Mouse (Mus musculus): Measurements from ENCODE around the gene Tcf25. TPM values are rescaled to one million over a fixed set of nuclear protein-coding genes. Genes with fewer than 3 reads are reported as not detected.

Gene Tcf25
- 36.4 and 48.6 TPM in 2 replicates for total RNA-seq (2015; ENCODE audit: low replicate concordance)
- total RNA-seq (2017; ENCODE audit: low replicate concordance) = 27.2 and 70.3 TPM in 2 replicates

DNA sequence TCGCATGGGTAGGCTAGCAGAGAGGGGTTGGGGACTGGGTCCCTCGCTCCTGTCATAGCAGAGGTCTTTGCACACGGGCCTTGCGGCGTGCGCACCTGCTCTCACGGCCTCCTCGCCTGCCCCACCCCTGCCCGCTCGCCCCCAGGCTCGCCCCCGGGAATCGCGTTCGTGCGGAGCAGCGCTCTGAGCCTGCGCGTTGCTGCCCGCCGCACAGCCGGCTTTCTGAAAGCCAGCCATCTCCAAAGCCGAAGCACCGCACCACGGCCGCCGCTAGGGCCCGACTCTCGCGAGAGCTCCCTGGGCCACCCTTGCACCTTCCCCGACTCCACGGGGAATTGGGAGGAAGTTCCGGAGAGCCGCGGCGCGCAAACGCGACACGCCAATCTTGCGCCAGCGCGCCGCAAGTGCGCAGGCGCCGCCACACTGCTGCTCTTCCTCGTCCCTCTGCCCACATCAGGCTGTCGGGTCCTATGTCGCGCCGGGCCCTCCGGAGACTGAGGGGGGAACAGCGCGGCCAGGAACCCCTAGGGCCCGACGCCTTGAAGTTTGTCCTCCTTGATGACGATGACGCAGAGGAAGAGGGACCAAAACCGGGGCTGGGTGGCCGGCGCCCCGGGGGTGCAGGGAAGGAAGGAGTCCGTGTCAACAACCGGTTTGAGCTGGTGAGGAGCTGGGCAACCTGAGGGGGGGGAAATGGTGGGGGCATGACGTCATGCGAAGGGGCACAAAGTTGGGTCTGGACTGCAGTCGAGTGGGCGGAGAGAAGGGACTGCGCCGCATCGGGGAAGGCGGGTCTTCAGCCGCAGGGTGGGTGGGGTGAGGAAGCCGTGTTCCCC lies at the start of gene Tcf25:
Gene Tcf25, plus strand, starts transcription at position 351 of the 836 bp plus-strand sequence.
- ATAC-seq (replicated peaks; ENCODE audit: low FRiP score, poor library complexity, severe bottlenecking) = peak; percentile 82

DNA sequence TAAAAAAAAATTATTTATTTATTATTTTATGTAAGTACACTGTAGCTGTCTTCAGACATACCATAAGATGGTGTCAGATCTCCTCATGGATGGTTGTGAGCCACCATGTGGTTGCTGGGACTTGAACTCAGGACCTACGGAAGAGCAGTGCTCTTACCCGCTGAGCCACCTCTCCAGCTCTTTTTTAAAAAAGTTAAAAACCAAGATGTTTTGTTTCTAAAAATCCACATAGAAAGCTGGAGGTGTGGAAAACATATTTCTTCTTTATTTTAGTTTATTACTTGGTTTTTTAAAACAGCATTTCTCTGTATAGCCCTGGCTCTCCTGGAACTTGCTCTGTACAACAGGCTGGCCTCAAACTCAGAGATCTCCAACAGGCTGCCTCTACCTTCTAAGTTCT lies 45.0 kb upstream of the Tcf25 start:
- ATAC-seq (replicated peaks; ENCODE audit: low FRiP score, poor library complexity, severe bottlenecking) = no peak

DNA sequence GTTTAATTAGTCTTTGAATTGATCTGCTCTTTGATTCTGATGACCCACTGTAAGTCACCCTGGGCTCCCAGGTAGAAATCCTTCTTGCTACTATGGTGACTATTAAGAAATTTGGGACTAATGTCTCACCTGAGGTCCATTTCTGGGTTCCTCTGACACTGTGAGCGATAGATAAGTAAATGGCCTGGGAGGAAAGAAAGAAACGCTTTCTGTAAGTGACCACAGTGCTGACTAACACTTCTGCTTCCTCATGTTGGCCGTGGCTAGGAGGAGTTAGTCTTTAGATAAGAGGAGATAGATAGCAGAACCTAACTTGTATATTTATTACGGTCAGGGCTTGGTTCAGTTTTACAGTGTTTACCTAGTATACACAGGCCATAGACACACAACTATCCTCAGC lies 44.2 kb upstream of the Tcf25 start:
- no peak for ATAC-seq (replicated peaks; ENCODE audit: low FRiP score, poor library complexity, severe bottlenecking)

DNA sequence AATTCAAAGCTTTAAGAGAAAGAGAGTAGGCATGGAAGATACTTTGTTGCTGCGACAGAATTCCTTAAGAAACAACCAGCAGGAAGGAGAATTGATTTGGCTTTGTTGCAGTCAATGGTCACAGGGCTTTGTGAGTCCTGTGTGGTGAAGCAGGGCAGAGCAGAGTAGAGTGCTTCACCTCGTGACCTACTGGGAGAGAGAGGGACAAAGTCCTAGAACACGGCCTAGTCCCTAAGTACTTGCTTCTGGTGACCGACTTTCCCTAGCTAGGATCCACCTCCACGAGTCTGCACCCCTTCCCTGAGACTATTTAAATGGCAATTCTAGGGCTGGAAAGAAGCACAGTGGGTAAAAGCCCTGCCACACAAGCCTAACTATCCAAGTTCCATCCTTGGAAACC lies 43.6 kb upstream of the Tcf25 start:
- no peak for ATAC-seq (replicated peaks; ENCODE audit: low FRiP score, poor library complexity, severe bottlenecking)

DNA sequence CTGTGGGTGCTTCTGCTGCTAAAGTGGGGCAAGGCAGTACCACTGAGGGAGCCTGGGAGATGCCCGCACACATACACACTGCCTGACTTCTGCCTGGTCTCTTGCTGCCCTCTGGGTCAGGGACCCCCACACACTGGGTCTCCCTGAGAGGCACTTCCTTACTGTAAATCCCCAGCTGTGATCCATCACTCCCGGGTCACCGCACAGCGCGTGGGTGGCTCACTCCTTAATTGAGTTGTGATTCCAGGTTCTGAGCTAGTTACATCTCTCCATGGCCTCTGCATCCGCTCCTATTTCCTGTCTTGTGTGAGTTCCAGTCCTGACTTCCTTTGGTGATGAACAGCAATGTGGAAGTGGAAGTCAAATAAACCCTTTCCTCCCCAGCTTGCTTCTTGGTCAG lies 42.9 kb upstream of the Tcf25 start:
- ATAC-seq (replicated peaks; ENCODE audit: low FRiP score, poor library complexity, severe bottlenecking) = no peak

- ATAC-seq (replicated peaks; ENCODE audit: low FRiP score, poor library complexity, severe bottlenecking) = no peak
Measured at GRCm38 (mm10) chr8:123331301-123331700, 42.3 kb upstream of the Tcf25 start.

DNA sequence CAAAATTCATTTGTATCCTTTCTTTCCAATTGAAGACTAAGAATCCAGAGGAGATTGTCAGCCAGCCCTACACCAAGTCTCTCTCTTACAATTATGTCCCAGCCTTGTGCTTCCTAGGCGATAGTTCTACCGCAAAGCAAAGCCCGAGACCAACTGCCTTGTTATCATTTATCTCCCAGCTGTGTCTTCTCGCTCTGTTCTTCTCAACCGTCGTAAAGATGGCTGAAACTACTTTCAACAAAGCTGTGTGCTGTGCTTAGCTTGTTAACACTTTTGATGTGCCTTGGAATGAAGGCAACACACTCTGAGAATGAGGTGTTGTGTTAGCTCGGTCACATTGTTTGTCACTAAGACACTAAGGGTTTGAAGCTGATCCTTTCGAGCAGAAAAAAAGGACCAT lies 41.7 kb upstream of the Tcf25 start:
- no peak for ATAC-seq (replicated peaks; ENCODE audit: low FRiP score, poor library complexity, severe bottlenecking)

DNA sequence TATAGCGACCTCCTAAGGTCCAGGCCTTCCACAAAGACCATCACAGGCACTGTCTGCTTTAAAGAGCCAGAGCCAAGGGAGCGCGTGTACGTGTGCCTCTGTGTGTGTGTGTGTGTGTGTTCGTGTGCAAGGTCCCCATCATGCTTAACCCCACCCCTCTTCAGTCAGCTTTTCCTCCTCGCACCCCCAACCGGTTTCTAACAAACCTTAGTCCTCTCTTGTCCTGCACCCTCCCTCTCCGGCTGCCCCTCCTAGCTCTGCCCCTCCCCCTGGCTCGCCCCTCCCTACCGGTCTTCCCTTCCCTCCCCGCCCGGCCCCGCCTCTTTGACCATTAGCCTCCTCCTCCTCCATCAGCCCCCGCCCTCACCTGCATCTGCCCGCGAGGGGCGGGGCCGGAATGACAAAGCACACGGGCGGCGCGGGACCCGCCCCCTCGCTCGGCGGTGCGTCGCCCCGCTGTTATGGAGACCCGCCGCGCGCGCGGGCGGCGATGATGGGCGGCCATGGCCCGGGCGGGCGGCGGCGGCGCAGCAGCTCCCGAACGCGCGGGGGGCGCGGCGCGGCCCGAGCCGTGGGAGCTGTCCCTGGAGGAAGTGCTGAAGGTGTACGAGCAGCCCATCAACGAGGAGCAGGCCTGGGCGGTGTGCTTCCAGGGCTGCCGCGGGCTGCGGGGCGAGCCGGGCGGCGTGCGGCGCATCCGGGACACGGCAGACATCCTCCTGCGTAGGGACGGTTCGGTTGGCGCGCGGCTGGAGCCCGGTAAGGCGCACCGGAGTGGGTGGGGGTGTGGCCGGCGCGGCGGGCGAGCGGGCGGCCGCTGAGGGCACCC lies 41.1 kb upstream of the Tcf25 start, which contains the start of gene Spire2:
Gene Spire2, plus strand, starts transcription at position 452 of the 829 bp plus-strand sequence.
- peak; percentile 70 for ATAC-seq (replicated peaks; ENCODE audit: low FRiP score, poor library complexity, severe bottlenecking)

DNA sequence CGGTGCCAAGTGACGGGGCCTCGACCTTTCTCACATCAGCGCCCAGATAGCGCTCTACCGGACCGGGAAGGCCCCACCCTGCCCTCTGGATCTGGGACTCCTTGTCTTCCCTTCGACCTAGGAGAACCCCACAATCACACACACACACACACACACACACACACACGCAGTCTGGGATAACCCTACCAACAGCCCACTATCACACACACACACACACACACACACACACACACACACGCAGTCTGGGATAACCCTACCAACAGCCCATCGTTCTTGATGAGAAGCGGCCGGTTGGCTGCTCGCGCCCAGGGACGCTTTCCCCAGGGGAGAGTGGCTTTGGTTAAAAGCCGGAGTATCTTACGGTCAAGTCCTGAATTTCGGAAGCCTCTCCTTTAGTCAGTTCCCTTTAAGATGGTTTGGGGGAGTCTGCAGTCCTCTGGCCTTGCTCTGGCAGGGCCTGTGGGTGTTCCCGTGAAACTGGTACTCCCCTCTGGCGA lies 40.4 kb upstream of the Tcf25 start:
- ATAC-seq (replicated peaks; ENCODE audit: low FRiP score, poor library complexity, severe bottlenecking) = peak; percentile 44

DNA sequence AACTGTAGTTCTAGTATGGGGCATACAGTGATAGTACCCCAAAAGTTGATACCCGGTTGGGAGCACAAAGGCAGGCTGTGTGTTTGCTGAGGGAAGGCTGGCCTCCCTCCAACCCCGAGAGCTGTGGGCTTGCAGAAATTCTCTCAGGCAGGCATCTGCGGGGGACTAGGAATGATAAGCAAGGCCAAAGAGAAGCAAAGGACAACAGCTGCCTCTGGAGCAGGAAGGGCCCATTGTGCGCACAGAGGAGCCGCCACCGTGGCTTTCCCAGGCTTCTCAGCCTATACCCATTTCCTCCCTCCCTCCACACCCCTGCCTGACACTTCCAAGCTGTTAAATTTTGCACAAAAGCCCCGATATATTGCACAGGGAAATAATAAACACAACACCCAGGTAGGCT lies 39.7 kb upstream of the Tcf25 start:
- ATAC-seq (replicated peaks; ENCODE audit: low FRiP score, poor library complexity, severe bottlenecking) = no peak

DNA sequence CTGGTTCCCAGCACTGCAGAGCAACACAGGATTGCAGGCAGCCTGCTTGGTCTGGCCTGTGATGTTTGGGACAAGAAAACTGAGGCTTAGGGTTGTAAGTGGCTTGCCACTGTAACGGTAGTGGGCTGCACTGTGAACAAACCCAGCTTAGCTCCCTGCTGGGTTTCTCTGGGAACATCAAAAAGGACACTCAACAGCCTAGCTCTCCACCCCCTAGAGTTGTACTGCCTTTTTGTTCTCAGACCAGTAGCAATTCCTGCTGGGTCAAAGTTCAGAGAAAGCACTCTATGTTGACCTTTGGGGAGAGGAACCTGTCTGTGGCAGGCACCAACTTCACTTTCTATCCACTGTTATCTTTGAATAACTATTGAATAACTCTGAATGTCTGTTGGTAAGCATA lies 39.1 kb upstream of the Tcf25 start:
- ATAC-seq (replicated peaks; ENCODE audit: low FRiP score, poor library complexity, severe bottlenecking) = no peak

- no peak for ATAC-seq (replicated peaks; ENCODE audit: low FRiP score, poor library complexity, severe bottlenecking)
Measured at GRCm38 (mm10) chr8:123337475-123337874, 36.1 kb upstream of the Tcf25 start.

DNA sequence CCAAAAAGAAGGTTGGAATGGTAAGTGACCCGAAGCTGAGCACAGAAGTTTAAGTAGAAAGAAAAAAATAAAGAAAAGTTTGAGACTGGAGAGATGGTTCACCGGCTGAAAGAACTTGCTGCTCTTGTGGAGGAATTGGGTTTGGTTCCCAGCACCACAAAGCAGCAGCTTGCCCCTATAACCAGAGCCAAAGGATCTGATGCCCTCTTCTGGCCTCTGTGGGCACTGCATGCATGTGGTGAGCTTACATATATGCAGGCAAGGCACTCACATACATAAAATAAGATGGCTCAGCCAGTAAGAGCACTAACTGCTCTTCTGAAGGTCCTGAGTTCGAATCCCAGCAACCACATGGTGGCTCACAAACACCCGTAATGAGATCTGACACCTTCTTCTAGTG lies 33.5 kb upstream of the Tcf25 start:
- ATAC-seq (replicated peaks; ENCODE audit: low FRiP score, poor library complexity, severe bottlenecking) = no peak

DNA sequence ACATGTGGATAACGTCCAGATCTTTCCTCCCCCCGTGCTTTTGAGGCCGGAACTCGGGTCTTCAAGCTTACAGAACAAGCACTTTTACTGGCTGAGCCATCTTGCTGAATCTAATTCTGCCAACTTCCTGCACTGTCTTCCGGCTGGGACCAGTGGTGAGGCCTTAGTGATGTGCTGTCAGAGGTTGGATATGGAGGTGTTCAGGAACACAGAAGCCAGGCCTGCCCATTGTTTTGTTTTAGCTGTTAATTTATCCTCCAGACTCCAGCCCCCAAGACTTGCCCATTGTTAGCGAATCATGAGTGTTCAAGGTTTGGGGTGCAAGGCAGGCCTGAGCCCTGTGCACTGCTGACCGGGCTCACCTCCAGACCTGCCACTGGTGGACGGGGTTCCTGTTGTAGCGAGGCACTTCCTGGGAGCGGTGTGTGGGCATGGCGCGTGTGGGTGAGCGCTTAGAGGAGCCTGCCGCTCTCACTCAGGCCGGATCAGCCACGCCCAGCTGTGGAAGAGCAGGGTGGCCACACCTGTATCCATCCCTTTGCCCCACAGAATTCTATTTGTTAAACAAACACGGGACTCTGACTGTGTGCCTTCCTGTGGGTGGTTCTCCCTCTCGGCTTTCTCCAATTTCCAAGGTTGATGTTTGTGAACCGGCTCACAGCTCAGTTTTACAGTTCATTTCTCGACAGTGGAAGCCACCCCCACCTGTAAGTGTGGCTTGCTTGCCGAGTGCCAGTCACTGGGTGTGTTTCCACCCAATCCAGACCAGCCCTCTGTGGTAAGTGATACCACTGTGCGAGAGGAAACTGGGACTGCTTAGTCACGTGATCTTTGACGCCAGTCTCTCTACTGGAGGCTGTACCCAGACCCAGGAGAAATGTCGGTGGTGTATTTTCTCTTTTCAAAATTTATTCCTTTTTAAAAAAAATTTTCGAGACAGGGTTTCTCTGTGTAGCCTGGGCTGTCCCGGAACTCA lies 32.2 kb upstream of the Tcf25 start:
- ATAC-seq (replicated peaks; ENCODE audit: low FRiP score, poor library complexity, severe bottlenecking) = no peak

GRCm38 (mm10) chr8:123342253-123342652 lies 31.3 kb upstream of the Tcf25 start:
- ATAC-seq (replicated peaks; ENCODE audit: low FRiP score, poor library complexity, severe bottlenecking) = no peak

DNA sequence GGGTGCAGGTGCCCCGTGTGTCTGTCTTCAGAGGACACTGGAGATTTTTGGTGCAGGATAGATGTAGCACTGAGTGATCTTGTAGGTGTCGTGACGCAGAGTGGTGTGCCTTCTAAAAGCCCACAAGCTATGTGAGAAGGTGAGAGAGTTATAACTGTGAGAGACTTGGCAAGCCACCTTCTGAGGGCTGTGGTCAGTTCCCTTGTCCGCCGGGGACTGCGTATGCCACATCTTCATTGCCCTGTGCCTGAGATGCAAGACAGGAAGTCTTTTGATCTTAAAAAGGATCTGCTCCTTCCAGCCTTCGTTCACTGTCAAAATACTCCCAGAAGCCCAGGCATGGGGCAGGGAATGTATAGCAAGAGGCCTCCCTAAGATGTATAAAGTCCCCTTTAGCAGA lies 30.6 kb upstream of the Tcf25 start:
- ATAC-seq (replicated peaks; ENCODE audit: low FRiP score, poor library complexity, severe bottlenecking) = no peak

DNA sequence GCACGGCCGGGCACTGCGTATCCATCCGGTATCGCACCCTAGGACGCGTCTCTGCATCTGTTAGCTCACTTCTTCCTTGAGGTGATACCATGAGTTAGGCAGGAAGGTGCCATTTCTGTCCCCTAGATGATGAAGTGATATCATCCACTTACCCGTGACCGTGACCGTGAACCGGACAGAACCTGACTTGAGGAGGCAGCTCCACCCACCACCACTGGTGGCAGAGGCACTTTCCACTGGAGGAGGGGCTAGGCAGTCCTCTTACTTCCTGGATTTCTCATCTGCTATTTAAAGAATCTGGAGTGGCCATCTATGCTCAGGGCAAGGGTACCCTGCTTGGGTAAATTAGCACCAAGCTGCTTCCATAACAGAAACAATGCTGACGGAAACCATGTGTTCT lies 30.1 kb upstream of the Tcf25 start:
- ATAC-seq (replicated peaks; ENCODE audit: low FRiP score, poor library complexity, severe bottlenecking) = no peak

DNA sequence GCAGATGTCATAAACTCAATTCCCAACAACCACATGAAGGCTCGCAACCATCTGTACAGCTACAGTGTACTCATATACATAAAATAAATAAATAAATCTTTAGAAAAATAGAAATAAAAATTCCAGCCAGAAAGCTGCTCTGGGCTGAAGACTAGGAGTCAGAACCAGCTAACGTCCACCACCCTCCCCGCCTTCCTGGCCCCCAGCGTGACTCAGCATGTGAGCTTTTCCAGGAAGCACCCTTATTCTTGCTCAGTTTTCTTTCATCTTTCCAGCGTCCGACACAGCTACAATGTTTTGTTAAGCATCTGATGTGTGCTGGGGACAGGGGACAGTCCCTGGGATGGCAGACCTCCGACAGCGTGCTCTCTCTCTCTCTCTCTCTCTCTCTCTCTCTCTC lies 28.4 kb upstream of the Tcf25 start:
- ATAC-seq (replicated peaks; ENCODE audit: low FRiP score, poor library complexity, severe bottlenecking) = no peak

- no peak for ATAC-seq (replicated peaks; ENCODE audit: low FRiP score, poor library complexity, severe bottlenecking)
Measured at GRCm38 (mm10) chr8:123345856-123346255, 27.7 kb upstream of the Tcf25 start.

DNA sequence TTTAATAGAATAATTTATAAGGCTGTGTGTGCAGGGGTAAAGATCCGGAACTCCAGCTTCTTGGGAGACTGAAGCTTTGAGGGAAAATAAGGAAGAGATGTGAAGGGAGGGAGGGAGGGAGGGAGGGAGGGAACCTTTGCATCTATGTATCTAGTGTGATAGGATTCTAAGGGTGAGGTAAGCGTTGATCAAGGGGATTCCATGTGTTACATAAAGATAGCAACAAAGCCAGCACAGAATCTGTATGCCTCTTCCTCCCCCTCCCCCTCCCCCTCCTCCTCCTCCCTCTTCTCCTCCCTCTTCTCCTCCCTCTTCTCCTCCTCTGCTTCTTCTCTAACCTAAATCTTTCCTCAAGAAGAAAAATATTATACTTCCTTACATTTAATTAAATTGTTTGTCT lies 26.3 kb upstream of the Tcf25 start:
- ATAC-seq (replicated peaks; ENCODE audit: low FRiP score, poor library complexity, severe bottlenecking) = no peak

Data from erythroid progenitor cell, adult 5-6 weeks (primary cell).